Mouse (Mus musculus): Measurements from ENCODE around the gene Slc25a3.

DNA sequence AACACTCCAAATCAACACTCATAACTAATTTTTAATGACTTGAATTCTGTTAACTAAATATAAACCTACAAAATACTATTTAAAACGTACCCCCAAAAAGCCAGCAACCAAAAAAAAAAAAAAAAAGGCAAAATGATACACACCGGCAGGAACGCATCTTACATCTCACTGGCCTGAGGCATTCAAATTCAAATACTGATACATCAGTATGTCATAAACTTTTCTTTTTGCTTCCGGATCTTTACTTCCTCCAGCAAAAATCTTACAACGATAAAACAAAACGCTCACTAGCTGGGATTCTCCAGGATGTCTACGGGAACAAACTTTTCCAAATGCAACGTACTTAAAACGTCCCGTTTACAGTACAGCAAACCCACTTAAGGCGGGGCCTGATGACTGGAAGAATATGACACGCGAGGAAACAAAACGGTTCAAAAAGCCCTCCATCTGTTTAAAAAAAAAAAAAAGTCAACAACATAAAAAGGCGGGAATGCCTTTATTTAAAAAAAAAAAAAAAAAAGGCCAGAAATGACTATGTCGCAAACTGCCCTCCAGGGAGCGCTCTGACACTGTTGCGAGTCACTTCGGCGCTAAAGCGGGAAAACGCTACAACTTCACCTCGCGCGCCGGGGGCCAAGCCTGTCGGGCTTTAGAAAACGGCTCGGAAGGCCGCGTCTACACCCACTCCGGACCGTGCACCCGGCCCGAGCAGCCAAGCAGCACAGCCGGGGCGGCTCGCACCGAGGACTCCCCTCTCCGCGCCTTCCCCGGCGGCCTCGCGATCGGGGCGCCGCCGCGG lies 46.5 kb upstream of the Slc25a3 start:
- TF ChIP-seq CTCF (IDR thresholded peaks at IDR 0.05; ENCODE audit: insufficient read depth, low read length): peak; percentile 78
- peak; percentile 50; the same call in 1 of the 2 replicates for TF ChIP-seq POLR2A (IDR thresholded peaks at IDR 0.05; ENCODE audit: borderline replicate concordance, extremely low read depth, low read depth, low read length)

Measured in lung, adult 2 months (tissue).